Mouse (Mus musculus): ENCODE data around the gene Eps8l3.

The Eps8l3 gene

GRCm38 (mm10) chr3:107877005-107877404 is at the start of gene Eps8l3:
Gene Eps8l3 (plus strand): TSS chr3:107877229.
- no peak for DNase-seq (ENCODE audit: low read depth, low spot score)

DNA sequence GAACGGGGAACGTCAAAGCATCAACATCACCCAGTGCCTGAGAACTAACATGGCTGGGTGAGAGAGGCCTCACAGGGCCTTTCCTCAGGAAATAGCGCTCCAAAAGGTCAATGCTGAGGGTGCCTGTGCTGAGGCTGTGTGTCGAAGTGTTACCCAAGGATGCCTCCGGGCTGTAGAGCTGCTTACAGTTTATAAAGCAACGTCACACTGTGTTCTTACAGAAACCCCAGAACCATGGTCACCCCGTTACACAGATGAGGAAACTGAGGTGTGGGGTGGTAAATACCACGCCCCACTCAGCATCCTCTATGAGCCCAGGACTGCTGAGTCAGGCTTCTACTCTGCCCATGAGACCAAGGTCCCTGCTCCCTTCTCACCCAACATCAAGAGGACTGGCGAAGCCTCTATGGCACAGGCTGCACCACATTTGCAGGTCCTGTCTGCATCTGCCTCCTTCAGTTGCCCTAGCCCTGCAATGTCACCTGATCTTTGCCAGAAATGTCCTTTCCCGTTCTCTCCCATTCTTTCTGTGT is 49.1 kb upstream of the Eps8l3 start:
- DNase-seq (ENCODE audit: low read depth, low spot score), result no peak

GRCm38 (mm10) chr3:107828518-107828917 is 48.5 kb upstream of the Eps8l3 start:
- no peak for DNase-seq (ENCODE audit: low read depth, low spot score)

DNA sequence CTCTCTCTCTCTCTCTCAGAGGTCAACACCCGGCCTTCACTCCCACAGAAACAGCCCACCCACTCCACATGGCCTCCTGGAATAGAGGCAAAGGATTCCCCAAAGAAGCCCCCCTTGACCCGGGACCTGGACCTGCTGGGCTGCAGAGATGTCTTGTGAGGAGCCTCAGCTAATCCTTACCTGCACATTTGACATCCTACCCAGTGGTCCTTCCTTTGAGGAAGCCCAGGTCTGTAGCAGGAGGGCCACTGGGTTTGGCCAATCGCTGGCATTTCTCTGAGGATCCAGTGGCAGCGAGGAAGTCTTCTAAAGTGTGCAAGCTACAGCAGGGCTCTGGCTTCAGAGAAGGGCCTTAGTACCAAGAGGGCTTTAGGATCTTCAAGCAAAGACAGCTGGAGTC is 48.0 kb upstream of the Eps8l3 start:
- no peak for DNase-seq (ENCODE audit: low read depth, low spot score)

DNA sequence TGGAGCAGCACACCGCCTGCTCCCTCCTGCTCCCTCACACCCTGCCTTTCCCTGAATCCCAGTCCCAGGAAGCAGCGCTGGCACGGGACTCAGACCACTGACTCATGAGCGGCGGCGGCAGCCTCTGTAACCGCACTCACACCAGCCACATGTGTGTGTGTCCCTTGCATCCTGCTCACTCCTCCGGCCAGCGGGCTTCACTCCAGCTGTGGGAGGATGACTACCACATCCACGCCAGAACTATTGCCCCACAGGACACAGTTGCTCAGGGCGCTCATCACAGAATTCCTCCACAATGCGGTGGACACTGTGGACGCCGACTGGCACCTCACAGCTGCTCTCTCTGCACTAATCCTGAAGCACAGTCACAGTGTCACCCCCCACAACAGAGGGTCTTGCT is 47.4 kb upstream of the Eps8l3 start:
- DNase-seq (ENCODE audit: low read depth, low spot score), result no peak

- no peak for DNase-seq (ENCODE audit: low read depth, low spot score)
These were observed 45.0 kb upstream of the Eps8l3 start for GRCm38 (mm10) chr3:107831875-107832554.

DNA sequence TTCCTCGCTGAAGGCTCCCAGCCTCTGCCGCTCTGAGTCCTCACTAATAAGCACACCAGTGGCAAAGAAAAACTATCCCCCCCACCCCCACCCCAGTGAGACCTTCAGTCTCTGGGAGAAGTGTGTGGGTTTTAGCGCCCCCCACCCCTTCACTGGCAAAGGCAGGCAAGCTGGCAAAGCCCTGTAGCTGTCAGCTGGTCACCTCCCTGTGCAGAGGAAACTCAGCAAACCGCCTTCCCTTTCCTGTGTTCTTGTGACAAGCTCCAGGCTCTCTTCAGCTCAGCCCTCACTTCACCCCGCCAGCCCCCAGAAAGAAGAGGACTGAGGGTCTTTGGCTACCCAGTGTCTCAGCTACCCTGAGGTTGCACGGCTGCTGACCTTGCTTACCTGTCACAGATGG is 44.4 kb upstream of the Eps8l3 start:
- no peak for DNase-seq (ENCODE audit: low read depth, low spot score)

DNA sequence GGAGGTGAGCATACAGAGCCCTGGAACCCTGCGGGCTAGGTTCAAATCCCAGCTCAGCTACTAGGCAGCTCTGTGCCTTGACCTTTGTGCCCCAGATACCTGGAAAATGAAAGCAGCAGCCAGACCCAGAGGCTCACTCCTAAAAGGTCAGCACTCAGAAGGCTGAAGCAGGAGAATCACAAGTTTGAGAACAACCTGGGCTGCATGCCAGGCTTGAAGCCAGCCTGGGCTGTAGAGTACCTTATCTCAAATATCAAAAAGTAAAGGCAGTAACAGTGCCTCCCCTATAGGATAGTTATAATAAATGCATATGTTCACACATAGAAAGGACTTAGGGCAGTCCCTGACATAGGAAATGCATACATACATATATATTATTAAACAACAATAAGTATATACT is 43.7 kb upstream of the Eps8l3 start:
- DNase-seq (ENCODE audit: low read depth, low spot score), result no peak

DNA sequence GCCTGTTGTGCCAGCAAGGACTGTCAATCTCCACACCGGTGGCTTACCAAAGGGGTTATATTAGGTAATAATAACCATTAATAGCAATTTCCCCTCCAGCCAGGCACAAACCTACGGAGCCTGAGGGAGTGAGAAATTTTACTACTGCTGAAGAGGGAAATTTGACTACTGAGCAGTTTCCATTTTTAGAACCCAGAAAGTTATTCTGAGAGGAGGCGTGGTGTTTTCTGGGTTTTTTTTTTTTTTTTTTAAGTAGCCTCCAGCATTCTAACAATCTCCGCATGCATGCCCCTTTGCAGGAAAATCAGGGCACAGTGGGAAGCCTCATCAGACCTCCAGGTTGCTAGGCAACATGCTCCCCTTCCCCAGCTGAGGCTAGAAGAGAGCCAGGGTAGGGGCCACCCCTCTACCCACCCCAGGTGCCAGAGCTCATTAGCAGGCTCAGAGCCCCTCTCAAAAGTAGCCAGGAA is 43.1 kb upstream of the Eps8l3 start:
- DNase-seq (ENCODE audit: low read depth, low spot score), result peak; percentile 72

- DNase-seq (ENCODE audit: low read depth, low spot score), result no peak
These were observed 41.7 kb upstream of the Eps8l3 start for GRCm38 (mm10) chr3:107835301-107835700.

DNA sequence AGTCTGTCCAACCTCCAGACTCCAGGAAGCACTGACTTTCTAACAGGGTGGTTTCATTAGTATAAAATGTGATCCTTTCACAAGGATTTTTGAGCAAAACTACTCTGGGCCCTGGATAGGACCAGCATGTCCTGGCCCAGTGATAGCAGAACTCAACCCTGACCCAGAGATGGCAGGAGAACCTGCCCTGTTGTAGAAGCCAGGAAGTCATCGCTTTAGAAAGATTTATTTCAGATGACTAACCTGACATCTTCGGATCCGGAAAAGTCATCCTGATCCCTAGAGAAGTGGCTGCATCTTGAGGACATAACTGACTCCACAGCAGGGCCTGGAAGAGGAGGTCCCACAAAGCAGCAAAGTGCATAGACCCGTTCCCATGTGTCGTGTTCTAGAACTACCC is 37.2 kb upstream of the Eps8l3 start:
- no peak for DNase-seq (ENCODE audit: low read depth, low spot score)

GRCm38 (mm10) chr3:107840855-107841254 is 36.2 kb upstream of the Eps8l3 start:
- DNase-seq (ENCODE audit: low read depth, low spot score), result no peak

GRCm38 (mm10) chr3:107841370-107841769 is 35.7 kb upstream of the Eps8l3 start:
- no peak for DNase-seq (ENCODE audit: low read depth, low spot score)

GRCm38 (mm10) chr3:107843406-107843805 is 33.6 kb upstream of the Eps8l3 start:
- no peak for DNase-seq (ENCODE audit: low read depth, low spot score)

GRCm38 (mm10) chr3:107844001-107844400 is 33.0 kb upstream of the Eps8l3 start:
- DNase-seq (ENCODE audit: low read depth, low spot score), result no peak

DNA sequence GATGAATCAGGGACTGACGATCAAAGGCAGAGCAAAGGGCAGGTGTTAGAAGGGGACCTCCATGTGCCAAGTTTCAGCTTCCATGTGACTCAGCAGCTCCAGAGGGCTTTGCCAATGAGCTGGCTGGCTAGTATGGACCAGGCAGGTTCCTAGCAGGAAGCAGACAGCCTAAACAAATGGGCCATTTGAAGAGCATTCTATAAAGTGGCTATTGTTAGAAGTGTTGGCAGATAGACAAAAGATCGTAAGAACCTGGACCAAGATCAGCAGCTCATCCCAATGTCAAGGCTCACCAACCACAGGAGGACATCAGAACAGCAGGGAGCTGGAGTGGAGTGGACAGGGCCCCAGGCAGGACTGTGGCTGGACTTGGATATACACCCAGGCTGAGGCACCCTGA is 32.5 kb upstream of the Eps8l3 start:
- DNase-seq (ENCODE audit: low read depth, low spot score), result no peak

GRCm38 (mm10) chr3:107846175-107846574 is 30.9 kb upstream of the Eps8l3 start:
- DNase-seq (ENCODE audit: low read depth, low spot score), result no peak

DNA sequence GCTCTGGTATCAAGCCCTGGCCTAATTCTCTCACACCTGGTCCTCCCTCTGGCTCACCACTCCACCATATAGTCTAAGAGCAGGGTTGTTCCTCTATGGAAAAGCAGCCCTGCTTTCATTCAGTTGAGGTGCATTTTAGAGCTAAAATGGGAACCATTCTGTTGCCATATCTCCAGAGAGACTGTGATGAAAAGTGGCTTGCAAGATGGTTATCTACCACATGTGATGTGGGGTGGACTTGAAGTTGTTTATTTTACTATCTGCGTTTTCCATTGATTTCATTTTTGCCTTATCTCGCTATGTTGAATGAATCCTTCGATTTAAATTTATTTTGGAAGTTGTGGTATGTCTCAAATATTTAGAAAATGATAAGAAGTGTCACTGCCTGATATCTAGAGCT is 30.2 kb upstream of the Eps8l3 start:
- DNase-seq (ENCODE audit: low read depth, low spot score), result no peak

DNA sequence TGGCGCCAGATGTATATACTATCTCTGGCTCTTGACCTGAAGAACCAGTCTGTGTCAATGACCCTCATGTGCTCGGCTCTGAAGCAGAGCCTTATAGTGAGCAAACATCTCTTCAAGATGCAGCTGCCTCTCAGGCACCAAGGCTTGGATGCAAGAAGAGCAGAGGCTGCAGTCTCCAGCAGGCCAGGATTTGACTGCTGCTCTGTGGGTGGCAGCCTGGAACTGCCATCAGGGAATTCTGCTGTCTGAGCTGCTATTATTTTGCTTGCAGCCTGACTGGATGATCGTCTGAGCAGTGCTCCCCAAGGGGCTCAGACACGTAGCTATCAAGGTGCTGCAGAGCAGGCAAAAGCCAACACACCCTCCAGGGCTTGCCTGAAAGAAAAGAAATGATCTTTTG is 28.9 kb upstream of the Eps8l3 start:
- no peak for DNase-seq (ENCODE audit: low read depth, low spot score)

GRCm38 (mm10) chr3:107849000-107849692 is 27.9 kb upstream of the Eps8l3 start:
- no peak for DNase-seq (ENCODE audit: low read depth, low spot score)

DNA sequence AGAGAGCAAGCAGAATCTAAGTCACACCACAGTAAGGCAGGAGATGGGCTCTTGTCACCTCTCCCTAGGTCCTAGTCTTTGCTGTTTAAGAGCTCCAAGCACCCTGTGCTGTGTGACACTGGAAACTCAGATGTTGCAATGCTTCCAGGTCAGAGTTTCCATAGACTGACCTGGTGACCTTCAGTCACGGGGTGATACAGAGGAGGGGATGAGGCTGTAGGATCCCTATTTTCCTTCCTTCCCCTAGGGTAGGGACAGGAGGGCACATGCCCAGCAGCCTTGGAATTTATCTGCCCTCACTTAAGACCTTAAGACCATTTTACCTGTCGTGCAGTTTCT is 27.4 kb upstream of the Eps8l3 start:
- no peak for DNase-seq (ENCODE audit: low read depth, low spot score)

- peak; percentile 68 for DNase-seq (ENCODE audit: low read depth, low spot score)
These were observed 26.5 kb upstream of the Eps8l3 start for GRCm38 (mm10) chr3:107850418-107851031.

DNA sequence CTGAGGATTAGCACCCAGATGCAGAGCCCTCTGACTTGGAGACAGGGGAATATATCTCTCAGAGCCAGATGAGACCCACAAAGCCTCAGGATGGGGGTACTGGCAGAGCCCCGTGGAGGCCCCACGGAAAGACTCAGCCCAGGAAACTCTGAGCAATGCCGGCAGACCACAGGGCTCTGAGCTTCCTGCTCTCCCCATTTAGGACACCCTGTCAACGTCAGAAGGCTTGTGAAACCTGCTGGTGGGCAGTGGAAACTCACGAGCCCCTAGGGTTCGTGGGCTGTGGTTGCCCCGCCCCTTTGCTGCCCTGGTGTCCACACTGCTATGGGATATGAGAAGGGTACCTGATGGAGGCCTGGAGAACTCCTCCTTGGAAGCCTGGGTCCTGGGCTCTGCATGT is 24.2 kb upstream of the Eps8l3 start:
- no peak for DNase-seq (ENCODE audit: low read depth, low spot score)
